Mouse (Mus musculus): ENCODE measurements around the gene Cfap20. TPM values are rescaled to one million over a fixed set of nuclear protein-coding genes. Genes with fewer than 3 reads are reported as not detected.
"Not testable (repeated sequence)": the region's sequence is repeated elsewhere in the genome, so short reads cannot be mapped to it uniquely, and the experiment has no call there.

Cfap20 gene
- total and polyA plus RNA-seq, 3 experiments, result 56.2 to 281 (median 77.7) TPM

- Histone ChIP-seq H3K27ac (ENCODE audit: control insufficient read depth, low read depth, low read length) (no peak overlapping the region), H3K36me3 (ENCODE audit: control insufficient read depth in 1 of 2, insufficient read depth in 2 of 2, low read length in 2 of 2) (no peaks in the 10 kb centered on the region), H3K4me1 (ENCODE audit: control insufficient read depth in 1 of 2, insufficient read depth in 2 of 2, low read length in 2 of 2) (no peaks in the 10 kb centered on the region), H3K9me3 (replicated peaks; ENCODE audit: insufficient read depth, low read length) (no peaks in the 10 kb centered on the region), H3K9ac (ENCODE audit: control insufficient read depth, low read depth, low read length, poor library complexity, severe bottlenecking) (no peak overlapping the region), H3K79me2 (ENCODE audit: control insufficient read depth, insufficient read depth, low read length, poor library complexity) (no peaks in the 10 kb centered on the region), H3K27me3 (ENCODE audit: control insufficient read depth in 1 of 2, insufficient read depth in 2 of 2, low read length in 2 of 2) (peaks cover 2 to 3% of the 10 kb centered on the region in 2 experiments; a peak in 2 of 4 replicates), H3K4me3 (ENCODE audit: control insufficient read depth in 1 of 2, insufficient read depth in 1 of 2, low read depth in 2 of 2, low read length in 2 of 2) (no peak overlapping the region)
- no peak for TF ChIP-seq KAT2A (conservative IDR thresholded peaks at IDR 0.05; ENCODE audit: low read depth, low read length)
- no peak for TF ChIP-seq POLR2AphosphoS5 (IDR thresholded peaks at IDR 0.05; ENCODE audit: borderline replicate concordance, low read depth, low read length)
- TF ChIP-seq ELF1 (IDR thresholded peaks at IDR 0.05; ENCODE audit: low read depth, low read length), result no peak
- TF ChIP-seq MXI1 (IDR thresholded peaks at IDR 0.05; ENCODE audit: low read depth, low read length), result no peak
- TF ChIP-seq NELFE (IDR thresholded peaks at IDR 0.05; ENCODE audit: low read depth, low read length), result no peak
- no peak for TF ChIP-seq TBP (IDR thresholded peaks at IDR 0.05; ENCODE audit: low read depth, low read length)
- TF ChIP-seq ETS1 (IDR thresholded peaks at IDR 0.05; ENCODE audit: low read depth, low read length), result no peak
- TF ChIP-seq CHD1 (IDR thresholded peaks at IDR 0.05; ENCODE audit: low read depth, low read length), result no peak
- no peak for TF ChIP-seq MYC (IDR thresholded peaks at IDR 0.05; ENCODE audit: low read depth, low read length)
- no peak for TF ChIP-seq RCOR1 (IDR thresholded peaks at IDR 0.05; ENCODE audit: low read depth, low read length)
- no peak for TF ChIP-seq E2F4 (IDR thresholded peaks at IDR 0.05; ENCODE audit: borderline replicate concordance, low read depth, low read length)
- no peak for TF ChIP-seq SIN3A (IDR thresholded peaks at IDR 0.05; ENCODE audit: low read length)
- TF ChIP-seq ZNF384 (IDR thresholded peaks at IDR 0.05; ENCODE audit: low read depth, low read length), result no peak
- TF ChIP-seq EP300 (IDR thresholded peaks at IDR 0.05; ENCODE audit: low read depth in 1 of 2, low read length in 2 of 2), result no peak
- TF ChIP-seq GATA1 (IDR thresholded peaks at IDR 0.05; ENCODE audit: low read depth, low read length), result no peak
- no peak for TF ChIP-seq TCF12 (IDR thresholded peaks at IDR 0.05; ENCODE audit: low read depth, low read length)
- no peak for DNase-seq (ENCODE audit: low read depth, low spot score)
Measured at GRCm38 (mm10) chr8:95381595-95381994, 53.1 kb downstream of the Cfap20 start.

GRCm38 (mm10) chr8:95380953-95381352 is 53.7 kb downstream of the Cfap20 start:
- H3K27me3 ChIP-seq (ENCODE audit: control insufficient read depth in 1 of 2, insufficient read depth in 2 of 2, low read length in 2 of 2), result peaks cover 2 to 3% of the 10 kb centered on the region in 2 experiments; a peak in 2 of 4 replicates
- H3K4me3 ChIP-seq (ENCODE audit: control insufficient read depth in 1 of 2, insufficient read depth in 1 of 2, low read depth in 2 of 2, low read length in 2 of 2), result no peak overlapping the region
- H3K9me3 ChIP-seq (replicated peaks; ENCODE audit: insufficient read depth, low read length), result no peaks in the 10 kb centered on the region
- H3K4me1 ChIP-seq (ENCODE audit: control insufficient read depth in 1 of 2, insufficient read depth in 2 of 2, low read length in 2 of 2), result no peaks in the 10 kb centered on the region
- H3K27ac ChIP-seq (ENCODE audit: control insufficient read depth, low read depth, low read length), result no peak overlapping the region
- no peaks in the 10 kb centered on the region for H3K36me3 ChIP-seq (ENCODE audit: control insufficient read depth in 1 of 2, insufficient read depth in 2 of 2, low read length in 2 of 2)
- no peak overlapping the region for H3K9ac ChIP-seq (ENCODE audit: control insufficient read depth, low read depth, low read length, poor library complexity, severe bottlenecking)
- no peak for DNase-seq (ENCODE audit: low read depth, low spot score)
- TF ChIP-seq SIN3A (IDR thresholded peaks at IDR 0.05; ENCODE audit: low read length), result no peak
- TF ChIP-seq ZC3H11A (IDR thresholded peaks at IDR 0.05; ENCODE audit: low read depth, low read length), result no peak
- TF ChIP-seq TBP (IDR thresholded peaks at IDR 0.05; ENCODE audit: low read depth, low read length), result no peak
- TF ChIP-seq MAFK (IDR thresholded peaks at IDR 0.05; ENCODE audit: borderline replicate concordance, low read depth, low read length), result no peak
- TF ChIP-seq POLR2AphosphoS2 (IDR thresholded peaks at IDR 0.05; ENCODE audit: low read length), result no peak
- no peak for TF ChIP-seq MAX (IDR thresholded peaks at IDR 0.05; ENCODE audit: low read length)
- TF ChIP-seq ETS1 (IDR thresholded peaks at IDR 0.05; ENCODE audit: low read depth, low read length), result no peak
- TF ChIP-seq CHD2 (IDR thresholded peaks at IDR 0.05; ENCODE audit: low read length), result no peak
- TF ChIP-seq JUND (IDR thresholded peaks at IDR 0.05; ENCODE audit: low read depth, low read length), result no peak
- no peak for TF ChIP-seq GATA1 (IDR thresholded peaks at IDR 0.05; ENCODE audit: low read depth, low read length)
- no peak for TF ChIP-seq MYB (IDR thresholded peaks at IDR 0.05; ENCODE audit: low read depth, low read length)
- no peak for TF ChIP-seq RCOR1 (IDR thresholded peaks at IDR 0.05; ENCODE audit: low read depth, low read length)
- no peak for TF ChIP-seq ZNF384 (IDR thresholded peaks at IDR 0.05; ENCODE audit: low read depth, low read length)
- no peak for TF ChIP-seq NELFE (IDR thresholded peaks at IDR 0.05; ENCODE audit: low read depth, low read length)
- no peak for TF ChIP-seq POLR2AphosphoS5 (IDR thresholded peaks at IDR 0.05; ENCODE audit: borderline replicate concordance, low read depth, low read length)
- TF ChIP-seq ELF1 (IDR thresholded peaks at IDR 0.05; ENCODE audit: low read depth, low read length), result no peak
- no peaks in the 10 kb centered on the region for H3K79me2 ChIP-seq (ENCODE audit: control insufficient read depth, insufficient read depth, low read length, poor library complexity)

- DNase-seq (ENCODE audit: low read depth, low spot score); H3K9me3 ChIP-seq (replicated peaks; ENCODE audit: insufficient read depth, low read length): not testable (repeated sequence)
Measured at GRCm38 (mm10) chr8:95378928-95379327, 55.7 kb downstream of the Cfap20 start.

More at GRCm38 (mm10) chr8:95378928-95379327, 55.7 kb downstream of the Cfap20 start:
- not testable (repeated sequence) for H3K27ac ChIP-seq (ENCODE audit: control insufficient read depth, low read depth, low read length); H3K9ac ChIP-seq (ENCODE audit: control insufficient read depth, low read depth, low read length, poor library complexity, severe bottlenecking); H3K36me3 ChIP-seq (ENCODE audit: control insufficient read depth in 1 of 2, insufficient read depth in 2 of 2, low read length in 2 of 2); H3K4me1 ChIP-seq (ENCODE audit: control insufficient read depth in 1 of 2, insufficient read depth in 2 of 2, low read length in 2 of 2); H3K4me3 ChIP-seq (ENCODE audit: control insufficient read depth in 1 of 2, insufficient read depth in 1 of 2, low read depth in 2 of 2, low read length in 2 of 2); H3K27me3 ChIP-seq (ENCODE audit: control insufficient read depth in 1 of 2, insufficient read depth in 2 of 2, low read length in 2 of 2); H3K79me2 ChIP-seq (ENCODE audit: control insufficient read depth, insufficient read depth, low read length, poor library complexity)
